Mouse (Mus musculus) stomach, embryonic 14.5 days (tissue): ENCODE measurements around the gene Olfr555. TPM values are rescaled to one million over a fixed set of nuclear protein-coding genes. Genes with fewer than 3 reads are reported as not detected.

Source experiments
- ATAC-seq: fragments of 200-750 bp; cut with Nextera tagmentation; 2 replicates; pipeline ENCODE4 v1.8.0; 2017; ENCODE audit warnings: low read depth, moderate TSS enrichment; ENCODE audit not compliant: insufficient number of reproducible peaks, insufficient read depth, low FRiP score
- H3K27ac ChIP-seq: fragments of 300-500 bp; sonication (generic); 2 replicates; pipeline ENCODE4 v1.5.1; 2014; ENCODE audit warnings: mild to moderate bottlenecking, low read length, moderate library complexity, mixed read lengths
- H3K27me3 ChIP-seq: fragments of 300-500 bp; sonication (generic); 2 replicates; pipeline ENCODE4 v1.6.1; 2014; ENCODE audit warnings: low read length, control low read depth, mixed read lengths; ENCODE audit not compliant: control insufficient read depth, insufficient read depth
- H3K36me3 ChIP-seq: fragments of 300-500 bp; sonication (generic); 2 replicates; pipeline ENCODE4 v1.6.1; 2014; ENCODE audit warnings: mild to moderate bottlenecking, control low read depth, low read length, moderate library complexity, mixed read lengths; ENCODE audit not compliant: control insufficient read depth, insufficient read depth
- H3K4me1 ChIP-seq: fragments of 300-500 bp; sonication (generic); 2 replicates; pipeline ENCODE4 v1.6.1; 2014; ENCODE audit warnings: low read length, control low read depth, mixed read lengths; ENCODE audit not compliant: control insufficient read depth, insufficient read depth
- H3K4me2 ChIP-seq: fragments of 300-500 bp; sonication (generic); replicated peaks from 2 replicates; pipeline ENCODE4 v1.6.1; 2014; ENCODE audit warnings: low read depth, low read length, control low read depth
- H3K4me3 ChIP-seq: fragments of 300-500 bp; sonication (generic); 2 replicates; pipeline ENCODE4 v1.5.1; 2014; ENCODE audit warnings: low read depth, low read length, control low read depth
- H3K9ac ChIP-seq: fragments of 300-500 bp; sonication (generic); replicated peaks from 2 replicates; pipeline ENCODE4 v1.6.1; 2014; ENCODE audit warnings: low read depth, mild to moderate bottlenecking, control low read depth, low read length, moderate library complexity, mixed read lengths
- H3K9me3 ChIP-seq: fragments of 300-500 bp; sonication (generic); 2 replicates; pipeline ENCODE4 v1.6.1; 2016; ENCODE audit warnings: low read depth, low read length, control low read depth; ENCODE audit not compliant: control insufficient read depth
- WGBS: fragments of 180-500 bp; shearing (Covaris S2); extraction: QIAGEN DNeasy Blood & Tissue Kit; methylation state at CpG from one replicate; pipeline ENCODE4 v1.1.7; 2014; 5-methylcytosine and 5-hydroxymethylcytosine counted together
- polyA plus RNA-seq: library from polyadenylated mRNA; unstranded; fragments of >200 nt; fragmentation: Nextera tagmentation; extraction: Ambion mirVana; gene quantifications from 2 replicates; pipeline ENCODE4 v1.2.1, GENCODE M21; 2014

Olfr555 gene
- polyA plus RNA-seq, 1 experiment from 2014 or later, result not detected

GRCm38 (mm10) chr7:102676225-102676624 lies 17.6 kb downstream of the Olfr555 start:
- ATAC-seq, result no peak
- 81% methylated on average over 2 of the region's 2 CpGs for WGBS
- H3K4me3 ChIP-seq, result no peak overlapping the region

GRCm38 (mm10) chr7:102681916-102682315 lies 23.3 kb downstream of the Olfr555 start:
- 78% methylated on average over 1 of the region's 1 CpGs for WGBS
- ATAC-seq, result no peak
- Histone ChIP-seq H3K4me1 (no peaks in the 10 kb centered on the region), H3K36me3 (peaks cover 4% of the 10 kb centered on the region; the same call in 1 of the 2 replicates), H3K9ac (no peak overlapping the region), H3K27me3 (no peaks in the 10 kb centered on the region), H3K27ac (no peak overlapping the region), H3K4me3 (no peak overlapping the region), H3K9me3 (no peaks in the 10 kb centered on the region), H3K4me2 (no peak overlapping the region)

More at GRCm38 (mm10) chr7:102676225-102676624, 17.6 kb downstream of the Olfr555 start:
- no peaks in the 10 kb centered on the region for H3K27me3 ChIP-seq
- no peaks in the 10 kb centered on the region for H3K9me3 ChIP-seq
- H3K36me3 ChIP-seq, result peaks cover 4% of the 10 kb centered on the region; the same call in 1 of the 2 replicates
- no peak overlapping the region for H3K9ac ChIP-seq
- H3K4me2 ChIP-seq, result no peak overlapping the region
- no peaks in the 10 kb centered on the region for H3K4me1 ChIP-seq
- H3K27ac ChIP-seq, result no peak overlapping the region

- H3K27ac ChIP-seq, result peak within 1 kb of the TSS; percentile 82
- peak within 1 kb of the TSS; percentile 65 for H3K9ac ChIP-seq
- H3K27me3 ChIP-seq, result no peaks in the 10 kb centered on the region
- no peaks in the 10 kb centered on the region for H3K36me3 ChIP-seq
- peak; percentile 100 for ATAC-seq
- H3K9me3 ChIP-seq, result no peaks in the 10 kb centered on the region
- WGBS, result under 1% methylated on average over 40 of the region's 40 CpGs
- peak within 1 kb of the TSS; percentile 58 for H3K4me3 ChIP-seq
- H3K4me1 ChIP-seq, result no peaks in the 10 kb centered on the region
- H3K4me2 ChIP-seq, result peak within 1 kb of the TSS; percentile 56
Measured at GRCm38 (mm10) chr7:102686944-102687501, 28.4 kb downstream of the Olfr555 start, which contains the start of gene Trim68. TSS of gene Trim68 (minus strand) at chr7:102687327.

- H3K4me1 ChIP-seq, result no peaks in the 10 kb centered on the region
- no peak within 1 kb of the TSS for H3K4me3 ChIP-seq
- ATAC-seq, result no peak
- H3K9me3 ChIP-seq, result no peaks in the 10 kb centered on the region
- H3K36me3 ChIP-seq, result no peaks in the 10 kb centered on the region
- no peak within 1 kb of the TSS for H3K9ac ChIP-seq
- H3K27ac ChIP-seq, result no peak within 1 kb of the TSS
- no peaks in the 10 kb centered on the region for H3K27me3 ChIP-seq
- WGBS, result 79% methylated on average over 5 of the region's 5 CpGs
- H3K4me2 ChIP-seq, result no peak within 1 kb of the TSS
Measured at GRCm38 (mm10) chr7:102695358-102696125, 36.9 kb downstream of the Olfr555 start, which contains the start of gene Olfr557. TSS of gene Olfr557 (plus strand) at chr7:102695910.

GRCm38 (mm10) chr7:102698461-102698860 lies 39.8 kb downstream of the Olfr555 start:
- WGBS, result 82% methylated on average over 7 of the region's 7 CpGs
- no peaks in the 10 kb centered on the region for H3K9me3 ChIP-seq
- H3K27ac ChIP-seq, result no peak overlapping the region
- H3K4me1 ChIP-seq, result no peaks in the 10 kb centered on the region
- no peak overlapping the region for H3K9ac ChIP-seq
- no peak for ATAC-seq
- H3K36me3 ChIP-seq, result no peaks in the 10 kb centered on the region
- no peaks in the 10 kb centered on the region for H3K27me3 ChIP-seq
- H3K4me3 ChIP-seq, result no peak overlapping the region
- H3K4me2 ChIP-seq, result no peak overlapping the region

- Histone ChIP-seq H3K27me3 (no peaks in the 10 kb centered on the region), H3K4me1 (no peaks in the 10 kb centered on the region), H3K4me3 (no peak within 1 kb of the TSS), H3K36me3 (no peaks in the 10 kb centered on the region), H3K9me3 (no peaks in the 10 kb centered on the region), H3K27ac (no peak within 1 kb of the TSS), H3K9ac (no peak within 1 kb of the TSS), H3K4me2 (no peak within 1 kb of the TSS)
- ATAC-seq, result no peak
Measured at GRCm38 (mm10) chr7:102701915-102702314, 43.3 kb downstream of the Olfr555 start, which contains the start of gene Olfr558. TSS of gene Olfr558 (plus strand) at chr7:102702215.

Other genes starting within 250 kb of the Olfr555 start
- gene Rrm1, start 217.1 kb upstream of the Olfr555 start, polyA plus RNA-seq, result 145 and 148 TPM in 2 replicates
- 0.22 and 0.60 TPM in 2 replicates for gene Olfr543, start 177.1 kb upstream of the Olfr555 start, polyA plus RNA-seq
- gene Olfr544, start 170.5 kb upstream of the Olfr555 start, polyA plus RNA-seq, result 0.10 TPM in 1 of 2 replicates, not detected in the other
- 0.09 TPM in 1 of 2 replicates, not detected in the other for gene Olfr545, start 159.2 kb upstream of the Olfr555 start, polyA plus RNA-seq
- not detected in 2 replicates for gene Olfr547, start 124.1 kb upstream of the Olfr555 start, polyA plus RNA-seq
- gene Olfr548-ps1, start 117.9 kb upstream of the Olfr555 start, polyA plus RNA-seq, result not detected in 2 replicates
- gene Olfr549, start 109.0 kb upstream of the Olfr555 start, polyA plus RNA-seq, result not detected in 2 replicates
- 0.97 and 2.1 TPM in 2 replicates for gene Trim21, start 93.3 kb upstream of the Olfr555 start, polyA plus RNA-seq
- gene Olfr550, start 87.4 kb upstream of the Olfr555 start, polyA plus RNA-seq, result not detected in 2 replicates
- gene Olfr551, start 66.9 kb upstream of the Olfr555 start, polyA plus RNA-seq, result not detected in 2 replicates
- not detected in 2 replicates for gene Olfr552, start 61.1 kb upstream of the Olfr555 start, polyA plus RNA-seq
- not detected in 2 replicates for gene Olfr553, start 40.6 kb upstream of the Olfr555 start, polyA plus RNA-seq
- not detected in 2 replicates for gene Olfr554, start 20.4 kb upstream of the Olfr555 start, polyA plus RNA-seq
- gene Olfr556, start 6.1 kb downstream of the Olfr555 start, polyA plus RNA-seq, result not detected in 2 replicates
- 17.0 and 22.1 TPM in 2 replicates for gene Trim68, start 28.5 kb downstream of the Olfr555 start, polyA plus RNA-seq
- gene Olfr557, start 37.1 kb downstream of the Olfr555 start, polyA plus RNA-seq, result not detected in 2 replicates
- gene Olfr558, start 43.4 kb downstream of the Olfr555 start, polyA plus RNA-seq, result 0.13 and 0.17 TPM in 2 replicates
- gene Olfr33, start 60.2 kb downstream of the Olfr555 start, polyA plus RNA-seq, result not detected in 2 replicates
- gene Olfr559, start 68.7 kb downstream of the Olfr555 start, polyA plus RNA-seq, result not detected in 2 replicates
- gene Olfr560, start 100.5 kb downstream of the Olfr555 start, polyA plus RNA-seq, result not detected in 2 replicates
- gene Olfr78, start 100.6 kb downstream of the Olfr555 start, polyA plus RNA-seq, result 0.18 and 0.49 TPM in 2 replicates
- not detected in 2 replicates for gene Olfr561, start 112.4 kb downstream of the Olfr555 start, polyA plus RNA-seq
- not detected in 2 replicates for gene Olfr564, start 144.7 kb downstream of the Olfr555 start, polyA plus RNA-seq
- not detected in 2 replicates for gene Olfr566, start 199.9 kb downstream of the Olfr555 start, polyA plus RNA-seq
- not detected in 2 replicates for gene Olfr568, start 218.3 kb downstream of the Olfr555 start, polyA plus RNA-seq
- not detected in 2 replicates for gene Olfr569, start 232.1 kb downstream of the Olfr555 start, polyA plus RNA-seq
- not detected in 2 replicates for gene Olfr570, start 235.8 kb downstream of the Olfr555 start, polyA plus RNA-seq